Mouse (Mus musculus): Measurements from ENCODE around the gene Gm11032. TPM values are rescaled to one million over a fixed set of nuclear protein-coding genes. Genes with fewer than 3 reads are reported as not detected.
A peak's percentile ranks its signal among the peaks of the same experiment; 100 is the strongest.
"Not testable (repeated sequence)": the region's sequence is repeated elsewhere in the genome, so short reads cannot be mapped to it uniquely, and the experiment has no call there.

The Gm11032 gene
- polyA plus RNA-seq, 1 experiment: not detected

GRCm38 (mm10) chr11:4633420-4633819 lies 13.6 kb downstream of the Gm11032 start:
- Histone ChIP-seq H3K27ac (ENCODE audit: control insufficient read depth, insufficient read depth, low read depth, low read length, poor library complexity) (no peak overlapping the region), H3K4me3 (replicated peaks; ENCODE audit: control insufficient read depth, low read depth, low read length) (no peak overlapping the region), H3K4me1 (ENCODE audit: control insufficient read depth, insufficient read depth, low read length) (no peaks in the 10 kb centered on the region; the same call in 1 of the 2 replicates)
- TF ChIP-seq CTCF (IDR thresholded peaks at IDR 0.05; ENCODE audit: control insufficient read depth, insufficient read depth, low read length) (no peak), POLR2A (IDR thresholded peaks at IDR 0.05; ENCODE audit: borderline replicate concordance, control insufficient read depth, low read depth, low read length) (no peak)
- 68% methylated on average over 2 of the region's 2 CpGs for WGBS

GRCm38 (mm10) chr11:4634395-4634794 lies 14.5 kb downstream of the Gm11032 start:
- WGBS: 67% methylated on average over 5 of the region's 5 CpGs
- Histone ChIP-seq H3K4me3 (replicated peaks; ENCODE audit: control insufficient read depth, low read depth, low read length) (no peak overlapping the region), H3K27ac (ENCODE audit: control insufficient read depth, insufficient read depth, low read depth, low read length, poor library complexity) (no peak overlapping the region), H3K4me1 (ENCODE audit: control insufficient read depth, insufficient read depth, low read length) (no peaks in the 10 kb centered on the region; the same call in 1 of the 2 replicates)
- no peak for TF ChIP-seq POLR2A (IDR thresholded peaks at IDR 0.05; ENCODE audit: borderline replicate concordance, control insufficient read depth, low read depth, low read length)
- no peak for TF ChIP-seq CTCF (IDR thresholded peaks at IDR 0.05; ENCODE audit: control insufficient read depth, insufficient read depth, low read length)

DNA sequence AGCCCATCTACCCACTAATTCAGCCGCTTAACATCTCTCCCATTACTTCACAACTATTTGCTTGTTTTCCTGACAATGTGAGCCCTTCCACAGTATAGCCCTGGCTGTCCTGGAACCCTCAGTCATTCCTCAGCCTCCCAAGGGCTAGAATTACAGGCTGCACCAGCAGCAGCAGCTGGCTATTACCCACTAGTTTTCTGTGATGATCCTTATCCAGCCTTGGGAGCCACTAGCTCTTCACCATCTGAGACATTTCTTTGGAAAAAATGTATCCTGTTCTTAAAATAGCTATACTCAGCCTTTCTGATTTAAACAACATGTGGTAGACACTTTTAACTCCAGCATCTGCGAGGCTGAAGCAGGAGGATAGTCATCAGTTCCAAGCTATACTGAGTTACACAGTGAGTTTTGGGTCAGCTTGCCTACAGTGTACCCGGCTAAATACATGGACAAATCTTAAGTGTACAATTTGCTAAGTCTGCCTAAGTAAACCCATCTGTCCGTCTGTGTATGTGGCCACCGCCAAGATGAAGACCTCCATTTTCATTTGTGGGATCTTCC lies 17.0 kb downstream of the Gm11032 start:
- Histone ChIP-seq H3K4me1 (ENCODE audit: control insufficient read depth, insufficient read depth, low read length) (no peaks in the 10 kb centered on the region; the same call in 1 of the 2 replicates), H3K27ac (ENCODE audit: control insufficient read depth, insufficient read depth, low read depth, low read length, poor library complexity) (no peak overlapping the region), H3K4me3 (replicated peaks; ENCODE audit: control insufficient read depth, low read depth, low read length) (no peak overlapping the region)
- TF ChIP-seq CTCF (IDR thresholded peaks at IDR 0.05; ENCODE audit: control insufficient read depth, insufficient read depth, low read length): no peak
- TF ChIP-seq POLR2A (IDR thresholded peaks at IDR 0.05; ENCODE audit: borderline replicate concordance, control insufficient read depth, low read depth, low read length): no peak
- WGBS: 48% methylated on average over 5 of the region's 5 CpGs

DNA sequence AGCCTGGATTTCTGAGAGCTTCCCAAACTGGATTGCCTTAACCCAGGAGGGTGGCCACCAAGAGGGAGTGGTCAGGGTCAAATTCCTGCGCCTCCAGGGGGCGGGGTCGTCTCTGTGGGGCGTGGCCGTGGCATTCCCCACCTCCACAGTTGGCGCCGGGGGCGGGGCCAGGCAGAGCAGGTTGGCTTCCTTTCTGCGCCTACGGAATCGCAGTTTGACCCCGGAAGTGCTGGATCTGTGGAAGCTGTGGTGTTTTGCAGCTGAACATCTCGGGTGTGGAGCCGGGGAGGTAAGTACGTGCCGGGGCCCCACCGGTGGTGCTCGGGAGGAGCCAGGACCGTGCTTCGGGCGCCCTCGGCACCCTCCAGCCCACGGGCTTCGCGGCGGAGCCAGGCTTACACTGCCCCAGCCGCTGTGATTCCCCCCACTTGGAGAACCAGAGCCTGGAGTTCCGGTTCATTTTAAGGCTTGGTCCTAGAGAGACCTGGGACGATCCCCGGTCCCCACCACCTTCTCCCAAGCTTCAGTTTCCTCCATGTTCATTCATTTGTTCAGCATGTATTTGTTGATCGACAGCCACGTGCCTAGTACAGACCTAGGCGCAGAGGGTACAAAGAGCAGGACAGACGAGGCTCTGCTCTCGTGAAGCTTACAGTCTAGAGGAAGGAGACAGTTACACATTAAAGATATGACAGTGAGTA lies 17.8 kb downstream of the Gm11032 start, which contains the start of gene Ascc2:
Gene Ascc2, plus strand, starts transcription at position 214 of the 701 bp plus-strand sequence.
- peak; percentile 49; the same call in 1 of the 2 replicates for TF ChIP-seq POLR2A (IDR thresholded peaks at IDR 0.05; ENCODE audit: borderline replicate concordance, control insufficient read depth, low read depth, low read length)
- TF ChIP-seq CTCF (IDR thresholded peaks at IDR 0.05; ENCODE audit: control insufficient read depth, insufficient read depth, low read length): no peak
- H3K27ac ChIP-seq (ENCODE audit: control insufficient read depth, insufficient read depth, low read depth, low read length, poor library complexity): peak within 1 kb of the TSS; percentile 50; the same call in 1 of the 2 replicates
- H3K4me1 ChIP-seq (ENCODE audit: control insufficient read depth, insufficient read depth, low read length): no peaks in the 10 kb centered on the region; the same call in 1 of the 2 replicates
- WGBS: under 1% methylated on average over 35 of the region's 35 CpGs
- H3K4me3 ChIP-seq (replicated peaks; ENCODE audit: control insufficient read depth, low read depth, low read length): peak within 1 kb of the TSS; percentile 83

GRCm38 (mm10) chr11:4638261-4638660 lies 18.4 kb downstream of the Gm11032 start:
- WGBS: 16% methylated on average over 7 of the region's 7 CpGs
- Histone ChIP-seq H3K27ac (ENCODE audit: control insufficient read depth, insufficient read depth, low read depth, low read length, poor library complexity) (no peak overlapping the region), H3K4me3 (replicated peaks; ENCODE audit: control insufficient read depth, low read depth, low read length) (peak overlapping the region; percentile 83), H3K4me1 (ENCODE audit: control insufficient read depth, insufficient read depth, low read length) (no peaks in the 10 kb centered on the region; the same call in 1 of the 2 replicates)
- no peak for TF ChIP-seq POLR2A (IDR thresholded peaks at IDR 0.05; ENCODE audit: borderline replicate concordance, control insufficient read depth, low read depth, low read length)
- no peak for TF ChIP-seq CTCF (IDR thresholded peaks at IDR 0.05; ENCODE audit: control insufficient read depth, insufficient read depth, low read length)

GRCm38 (mm10) chr11:4641185-4641584 lies 21.3 kb downstream of the Gm11032 start:
- Histone ChIP-seq H3K4me1 (ENCODE audit: control insufficient read depth, insufficient read depth, low read length) (no peaks in the 10 kb centered on the region), H3K27ac (ENCODE audit: control insufficient read depth, insufficient read depth, low read depth, low read length, poor library complexity) (no peak overlapping the region), H3K4me3 (replicated peaks; ENCODE audit: control insufficient read depth, low read depth, low read length) (no peak overlapping the region)
- TF ChIP-seq CTCF (IDR thresholded peaks at IDR 0.05; ENCODE audit: control insufficient read depth, insufficient read depth, low read length): no peak
- TF ChIP-seq POLR2A (IDR thresholded peaks at IDR 0.05; ENCODE audit: borderline replicate concordance, control insufficient read depth, low read depth, low read length): no peak

DNA sequence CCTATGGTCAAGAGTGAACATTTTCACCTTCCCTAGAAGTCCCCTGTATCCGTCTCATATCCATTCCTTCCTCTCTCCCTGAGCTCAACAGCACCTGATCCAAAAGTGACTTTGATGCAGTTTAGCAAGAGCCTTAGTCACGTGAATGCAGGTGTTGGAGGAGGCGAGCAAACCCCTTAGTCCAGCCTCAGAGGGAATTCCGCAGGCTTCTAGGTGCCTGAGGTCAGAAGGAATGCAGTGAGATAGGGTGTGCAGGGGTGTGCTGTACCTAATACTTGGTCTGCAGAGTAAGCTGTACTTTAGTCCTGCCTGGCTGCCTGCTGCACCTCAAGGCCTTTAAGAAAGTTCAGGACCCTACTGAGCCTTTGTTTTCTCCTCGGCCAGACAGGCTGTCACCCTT lies 23.9 kb downstream of the Gm11032 start:
- H3K4me1 ChIP-seq (ENCODE audit: control insufficient read depth, insufficient read depth, low read length): no peaks in the 10 kb centered on the region
- no peak overlapping the region for H3K4me3 ChIP-seq (replicated peaks; ENCODE audit: control insufficient read depth, low read depth, low read length)
- TF ChIP-seq POLR2A (IDR thresholded peaks at IDR 0.05; ENCODE audit: borderline replicate concordance, control insufficient read depth, low read depth, low read length) (no peak), CTCF (IDR thresholded peaks at IDR 0.05; ENCODE audit: control insufficient read depth, insufficient read depth, low read length) (no peak)
- H3K27ac ChIP-seq (ENCODE audit: control insufficient read depth, insufficient read depth, low read depth, low read length, poor library complexity): no peak overlapping the region
- WGBS: 83% methylated on average over 5 of the region's 5 CpGs

DNA sequence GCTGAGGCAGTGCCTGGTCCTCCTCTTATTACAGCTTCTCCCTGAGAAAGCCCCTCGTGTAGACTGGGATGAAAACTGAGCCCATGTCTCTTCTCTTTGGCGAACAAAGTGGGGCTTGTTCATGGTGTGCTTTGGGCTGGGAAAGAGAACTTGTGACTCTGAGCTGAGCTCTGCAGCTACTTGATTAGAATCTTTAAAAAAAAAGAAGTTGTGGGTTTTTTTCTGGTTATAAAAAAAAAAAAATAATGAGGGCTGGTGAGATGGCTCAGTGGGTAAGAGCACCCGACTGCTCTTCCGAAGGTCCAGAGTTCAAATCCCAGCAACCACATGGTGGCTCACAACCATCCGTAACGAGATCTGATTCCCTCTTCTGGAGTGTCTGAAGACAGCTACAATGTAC lies 25.3 kb downstream of the Gm11032 start:
- not testable (repeated sequence) for H3K4me1 ChIP-seq (ENCODE audit: control insufficient read depth, insufficient read depth, low read length); H3K4me3 ChIP-seq (replicated peaks; ENCODE audit: control insufficient read depth, low read depth, low read length); H3K27ac ChIP-seq (ENCODE audit: control insufficient read depth, insufficient read depth, low read depth, low read length, poor library complexity)
- WGBS: 80% methylated on average over 6 of the region's 6 CpGs
